Mouse (Mus musculus) MEL (cell line): ENCODE data around the gene Timd4. TPM values are rescaled to one million over a fixed set of nuclear protein-coding genes. Genes with fewer than 3 reads are reported as not detected.

Experiments used
- DNase-seq: peaks from one replicate; pipeline ENCODE4 v3.0.0; 2011; ENCODE audit warnings: low read depth, low spot score
- H3K27ac ChIP-seq: 2 replicates; pipeline ENCODE4 v1.5.1; 2012; ENCODE audit warnings: low read depth, mild to moderate bottlenecking, control low read depth, low read length, moderate library complexity; ENCODE audit not compliant: control insufficient read depth
- H3K27me3 ChIP-seq, 2 experiments: fragments of 150-350 bp in 1 of 2; sonication (generic) in 1 of 2; 2 replicates each; pipeline ENCODE4 v1.6.1; 2012; ENCODE audit warnings: low read length in 2 of 2, mild to moderate bottlenecking in 2 of 2, improper control_type of control experiment in 1 of 2, moderate library complexity in 1 of 2; ENCODE audit not compliant: insufficient read depth in 2 of 2, control insufficient read depth in 1 of 2
- H3K36me3 ChIP-seq, 2 experiments: 2 replicates each; pipeline ENCODE4 v1.6.1; 2012 to 2014; ENCODE audit warnings: low read length in 2 of 2, improper control_type of control experiment in 1 of 2, inconsistent platforms in 1 of 2, mild to moderate bottlenecking in 1 of 2; ENCODE audit not compliant: insufficient read depth in 2 of 2, control insufficient read depth in 1 of 2
- H3K4me1 ChIP-seq, 2 experiments: fragments of 150-350 bp in 1 of 2; sonication (generic) in 1 of 2; 2 replicates each; pipeline ENCODE4 v1.6.1; 2012; ENCODE audit warnings: low read length in 2 of 2, improper control_type of control experiment in 1 of 2, mild to moderate bottlenecking in 1 of 2; ENCODE audit not compliant: insufficient read depth in 2 of 2, control insufficient read depth in 1 of 2
- H3K4me3 ChIP-seq, 2 experiments: fragments of 150-350 bp in 1 of 2; sonication (generic) in 1 of 2; 2 replicates each; pipeline ENCODE4 v1.5.1; 2012; ENCODE audit warnings: low read depth in 2 of 2, low read length in 2 of 2, mild to moderate bottlenecking in 2 of 2, moderate library complexity in 2 of 2, control low read depth in 1 of 2, improper control_type of control experiment in 1 of 2; ENCODE audit not compliant: control insufficient read depth in 1 of 2, insufficient read depth in 1 of 2
- H3K79me2 ChIP-seq: 2 replicates; pipeline ENCODE4 v1.6.1; 2012; ENCODE audit warnings: mild to moderate bottlenecking, low read length, moderate library complexity; ENCODE audit not compliant: control insufficient read depth, poor library complexity, insufficient read depth
- H3K9ac ChIP-seq: 2 replicates; pipeline ENCODE4 v1.6.1; 2012; ENCODE audit warnings: low read depth, mild to moderate bottlenecking, control low read depth, low read length, moderate library complexity; ENCODE audit not compliant: control insufficient read depth, poor library complexity, severe bottlenecking
- H3K9me3 ChIP-seq: fragments of 150-350 bp; sonication (generic); replicated peaks from 2 replicates; pipeline ENCODE4 v1.6.1; 2012; ENCODE audit warnings: mild to moderate bottlenecking, low read length, improper control_type of control experiment, moderate library complexity; ENCODE audit not compliant: insufficient read depth
- BHLHE40 ChIP-seq: IDR thresholded peaks from 2 replicates; pipeline ENCODE4 v1.6.1; 2012; ENCODE audit warnings: low read depth, mild to moderate bottlenecking, inconsistent platforms, low read length, improper control_type of control experiment, borderline replicate concordance
- CHD1 ChIP-seq: IDR thresholded peaks from 2 replicates; pipeline ENCODE4 v1.6.1; 2012; ENCODE audit warnings: low read depth, mild to moderate bottlenecking, inconsistent platforms, low read length, improper control_type of control experiment
- CHD2 ChIP-seq: IDR thresholded peaks from 2 replicates; pipeline ENCODE4 v1.6.1; 2011; ENCODE audit warnings: low read length, improper control_type of control experiment
- CTCF ChIP-seq, 3 experiments: IDR thresholded peaks in 2 of 3; conservative IDR thresholded peaks in 1 of 3; 2 replicates each; pipeline ENCODE4 v1.5.1; 2011 to 2012; ENCODE audit warnings: low read length in 3 of 3, low read depth in 2 of 3, mild to moderate bottlenecking in 2 of 3, improper control_type of control experiment in 1 of 3, inconsistent platforms in 1 of 3, mixed read lengths in 1 of 3, moderate library complexity in 1 of 3; ENCODE audit not compliant: control insufficient read depth in 1 of 3, insufficient read depth in 1 of 3, poor library complexity in 1 of 3, severe bottlenecking in 1 of 3
- E2F4 ChIP-seq: IDR thresholded peaks from 2 replicates; pipeline ENCODE4 v1.6.1; 2011; ENCODE audit warnings: low read depth, low read length, improper control_type of control experiment, borderline replicate concordance
- ELF1 ChIP-seq: IDR thresholded peaks from 2 replicates; pipeline ENCODE4 v1.6.1; 2014; ENCODE audit warnings: low read depth, mild to moderate bottlenecking, inconsistent platforms, low read length, improper control_type of control experiment, moderate library complexity
- ETS1 ChIP-seq: IDR thresholded peaks from 2 replicates; pipeline ENCODE4 v1.6.1; 2012; ENCODE audit warnings: low read depth, mild to moderate bottlenecking, inconsistent platforms, low read length, improper control_type of control experiment, moderate library complexity
- GABPA ChIP-seq: IDR thresholded peaks from 2 replicates; pipeline ENCODE4 v1.6.1; 2012; ENCODE audit warnings: low read depth, mild to moderate bottlenecking, inconsistent platforms, low read length, improper control_type of control experiment, moderate library complexity
- GATA1 ChIP-seq: IDR thresholded peaks from 2 replicates; pipeline ENCODE4 v1.6.1; 2011; ENCODE audit warnings: low read depth, low read length, improper control_type of control experiment
- KAT2A ChIP-seq: conservative IDR thresholded peaks from 2 replicates; pipeline ENCODE4 v1.6.1; 2012; ENCODE audit warnings: low read depth, low read length, improper control_type of control experiment, inconsistent platforms
- MAFK ChIP-seq: IDR thresholded peaks from 2 replicates; pipeline ENCODE4 v1.6.1; 2011; ENCODE audit warnings: low read depth, mild to moderate bottlenecking, low read length, improper control_type of control experiment, borderline replicate concordance
- MAX ChIP-seq: IDR thresholded peaks from 2 replicates; pipeline ENCODE4 v1.6.1; 2011; ENCODE audit warnings: low read length, improper control_type of control experiment
- MAZ ChIP-seq: IDR thresholded peaks from 2 replicates; pipeline ENCODE4 v1.6.1; 2012; ENCODE audit warnings: low read depth, mild to moderate bottlenecking, inconsistent platforms, low read length, improper control_type of control experiment
- MEF2A ChIP-seq: IDR thresholded peaks from 2 replicates; pipeline ENCODE4 v1.6.1; 2014; ENCODE audit warnings: low read depth, mild to moderate bottlenecking, inconsistent platforms, low read length, improper control_type of control experiment; ENCODE audit not compliant: poor library complexity, insufficient replicate concordance, severe bottlenecking; ENCODE audit errors: extremely low read depth
- MXI1 ChIP-seq: IDR thresholded peaks from 2 replicates; pipeline ENCODE4 v1.6.1; 2011; ENCODE audit warnings: mild to moderate bottlenecking, low read depth, low read length, improper control_type of control experiment
- MYC ChIP-seq: IDR thresholded peaks from 2 replicates; pipeline ENCODE4 v1.6.1; 2011; ENCODE audit warnings: low read depth, mild to moderate bottlenecking, low read length, improper control_type of control experiment, moderate library complexity
- NRF1 ChIP-seq: IDR thresholded peaks from 2 replicates; pipeline ENCODE4 v1.6.1; 2014; ENCODE audit warnings: low read depth, mild to moderate bottlenecking, inconsistent platforms, low read length, improper control_type of control experiment, moderate library complexity; ENCODE audit not compliant: poor library complexity, insufficient read depth, severe bottlenecking
- POLR2A ChIP-seq, 2 experiments: IDR thresholded peaks; 2 replicates each; pipeline ENCODE4 v1.6.1; 2011 to 2012; ENCODE audit warnings: low read length in 2 of 2, mild to moderate bottlenecking in 2 of 2, control low read depth in 1 of 2, improper control_type of control experiment in 1 of 2, low read depth in 1 of 2, moderate library complexity in 1 of 2; ENCODE audit not compliant: control insufficient read depth in 1 of 2, insufficient read depth in 1 of 2, poor library complexity in 1 of 2
- POLR2AphosphoS5 ChIP-seq: IDR thresholded peaks from 2 replicates; pipeline ENCODE4 v1.6.1; 2012; ENCODE audit warnings: low read depth, borderline replicate concordance, mild to moderate bottlenecking, inconsistent platforms, low read length, moderate library complexity, mixed read lengths
- RAD21 ChIP-seq: IDR thresholded peaks from 2 replicates; pipeline ENCODE4 v1.6.1; 2011; ENCODE audit warnings: mild to moderate bottlenecking, low read depth, low read length, improper control_type of control experiment
- SIN3A ChIP-seq: IDR thresholded peaks from 2 replicates; pipeline ENCODE4 v1.6.1; 2012; ENCODE audit warnings: low read length, improper control_type of control experiment, inconsistent platforms
- SMC3 ChIP-seq: IDR thresholded peaks from 2 replicates; pipeline ENCODE4 v1.6.1; 2011; ENCODE audit warnings: low read depth, low read length, improper control_type of control experiment
- TAL1 ChIP-seq: IDR thresholded peaks from 2 replicates; pipeline ENCODE4 v1.6.1; 2012; ENCODE audit warnings: mild to moderate bottlenecking, inconsistent platforms, low read length, moderate library complexity, mixed read lengths
- TBP ChIP-seq: IDR thresholded peaks from 2 replicates; pipeline ENCODE4 v1.8.0; 2011; ENCODE audit warnings: low read depth, low read length, improper control_type of control experiment
- TCF12 ChIP-seq: IDR thresholded peaks from 2 replicates; pipeline ENCODE4 v1.6.1; 2014; ENCODE audit warnings: low read depth, mild to moderate bottlenecking, inconsistent platforms, low read length, improper control_type of control experiment, moderate library complexity
- UBTF ChIP-seq: IDR thresholded peaks from 2 replicates; pipeline ENCODE4 v1.6.1; 2012; ENCODE audit warnings: low read depth, mild to moderate bottlenecking, inconsistent platforms, low read length, improper control_type of control experiment, moderate library complexity, borderline replicate concordance; ENCODE audit not compliant: insufficient read depth
- USF1 ChIP-seq: IDR thresholded peaks from 2 replicates; pipeline ENCODE4 v1.6.1; 2014; ENCODE audit warnings: low read depth, mild to moderate bottlenecking, inconsistent platforms, low read length, improper control_type of control experiment, moderate library complexity
- USF2 ChIP-seq, 2 experiments: IDR thresholded peaks; 2 replicates each; pipeline ENCODE4 v1.6.1; 2011 to 2012; ENCODE audit warnings: improper control_type of control experiment in 2 of 2, low read length in 2 of 2, borderline replicate concordance in 1 of 2, inconsistent platforms in 1 of 2, low read depth in 1 of 2, mild to moderate bottlenecking in 1 of 2; ENCODE audit not compliant: insufficient read depth in 1 of 2
- ZC3H11A ChIP-seq: IDR thresholded peaks from 2 replicates; pipeline ENCODE4 v1.6.1; 2012; ENCODE audit warnings: low read depth, mild to moderate bottlenecking, inconsistent platforms, low read length, improper control_type of control experiment
- ZKSCAN1 ChIP-seq: IDR thresholded peaks from 2 replicates; pipeline ENCODE4 v1.6.1; 2012; ENCODE audit warnings: low read depth, mild to moderate bottlenecking, inconsistent platforms, low read length, improper control_type of control experiment, moderate library complexity
- ZNF384 ChIP-seq: IDR thresholded peaks from 2 replicates; pipeline ENCODE4 v1.6.1; 2012; ENCODE audit warnings: low read depth, mild to moderate bottlenecking, inconsistent platforms, low read length, improper control_type of control experiment
- polyA plus RNA-seq, 2 experiments: library from polyadenylated mRNA; stranded (reverse) in 1 of 2; unstranded in 1 of 2; fragments of >175 nt in 1 of 2; fragments of >200 nt in 1 of 2; gene quantifications; 2 replicates each; pipeline versions ENCODE4 v1.2.1 to v1.2.4; 2012; ENCODE audit warnings: low replicate concordance in 2 of 2, low read depth in 1 of 2; ENCODE audit not compliant: insufficient read length in 2 of 2, insufficient read depth in 1 of 2, missing spikeins in 1 of 2
- total RNA-seq: library from RNA; depleted of rRNA; stranded (reverse); fragments of 300-350 nt; gene quantifications from 2 replicates; pipeline ENCODE4 v1.2.3, GENCODE M21; 2012

Gene Timd4
- total and polyA plus RNA-seq, 3 experiments = not detected

DNA sequence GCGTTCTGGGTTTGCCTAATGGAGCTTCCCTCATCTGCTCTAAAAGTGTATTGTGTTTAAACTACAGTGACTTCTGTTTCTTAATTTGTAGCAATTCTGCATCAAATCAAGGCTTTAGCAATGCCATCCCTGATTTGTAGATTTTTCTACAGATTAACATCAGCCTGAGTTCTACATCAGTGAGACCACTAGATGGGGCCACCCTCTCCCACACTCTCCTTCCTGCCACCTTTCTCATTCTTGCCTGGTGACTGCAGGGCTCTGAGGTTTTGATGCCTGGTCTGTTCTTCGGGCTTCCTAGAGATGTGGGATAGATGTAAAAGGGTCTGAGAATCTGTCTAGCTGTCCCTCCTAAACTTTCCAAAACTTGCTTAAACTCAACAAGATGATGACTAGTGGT, 30.8 kb upstream of the Timd4 start:
- Histone ChIP-seq H3K27me3 (no peaks in the 10 kb centered on the region), H3K4me1 (no peaks in the 10 kb centered on the region), H3K4me3 (no peak overlapping the region), H3K9me3 (no peaks in the 10 kb centered on the region), H3K79me2 (no peaks in the 10 kb centered on the region), H3K27ac (no peak overlapping the region), H3K36me3 (no peaks in the 10 kb centered on the region), H3K9ac (no peak overlapping the region)
- no peak for TF ChIP-seq KAT2A
- no peak for TF ChIP-seq ELF1
- no peak for TF ChIP-seq MAZ
- no peak for TF ChIP-seq POLR2A (IDR thresholded peaks at IDR 0.05; ENCODE audit: control insufficient read depth in 1 of 2, insufficient read depth in 1 of 2, low read depth in 1 of 2, low read length in 2 of 2, poor library complexity in 1 of 2)
- no peak for TF ChIP-seq TCF12
- no peak for TF ChIP-seq ZKSCAN1
- TF ChIP-seq TBP = no peak
- no peak for TF ChIP-seq CTCF (IDR thresholded peaks at IDR 0.05 in 2 of 3, conservative IDR thresholded peaks at IDR 0.05 in 1 of 3; ENCODE audit: control insufficient read depth in 1 of 3, insufficient read depth in 1 of 3, low read depth in 2 of 3, low read length in 3 of 3, poor library complexity in 1 of 3, severe bottlenecking in 1 of 3)
- TF ChIP-seq E2F4 = no peak
- TF ChIP-seq CHD2 = no peak
- no peak for TF ChIP-seq CHD1
- TF ChIP-seq NRF1 = no peak
- no peak for TF ChIP-seq TAL1
- TF ChIP-seq ZC3H11A = no peak
- TF ChIP-seq USF2 (IDR thresholded peaks at IDR 0.05; ENCODE audit: borderline replicate concordance in 1 of 2, insufficient read depth in 1 of 2, low read depth in 1 of 2, low read length in 2 of 2) = no peak
- TF ChIP-seq ZNF384 = no peak
- TF ChIP-seq POLR2AphosphoS5 = no peak
- TF ChIP-seq USF1 = no peak
- no peak for TF ChIP-seq MEF2A
- no peak for DNase-seq

DNA sequence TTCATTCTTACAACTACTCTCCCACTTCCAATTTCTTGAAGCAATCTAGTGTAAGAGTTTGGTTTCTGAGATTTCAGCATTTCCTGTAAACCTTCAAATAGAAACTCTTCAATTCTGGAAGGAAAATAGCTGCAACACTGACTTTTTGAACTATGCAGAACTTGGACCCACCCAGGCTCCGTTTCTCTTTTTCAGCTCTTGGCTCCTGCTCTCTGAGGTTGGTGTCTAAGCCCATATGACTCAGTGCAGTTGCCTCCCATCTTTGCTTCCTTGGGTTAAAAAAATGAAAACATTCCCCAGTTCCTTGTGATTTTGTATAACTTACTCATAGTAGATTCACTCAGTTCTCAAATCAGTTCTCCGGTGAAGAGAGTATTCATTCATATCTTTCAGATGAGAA, 6.2 kb upstream of the Timd4 start:
- TF ChIP-seq ZC3H11A (no peak), POLR2A (IDR thresholded peaks at IDR 0.05; ENCODE audit: control insufficient read depth in 1 of 2, insufficient read depth in 1 of 2, low read depth in 1 of 2, low read length in 2 of 2, poor library complexity in 1 of 2) (no peak), GABPA (no peak), ZKSCAN1 (no peak), MAZ (no peak), KAT2A (no peak), RAD21 (no peak), MAFK (no peak), MXI1 (no peak), UBTF (no peak), GATA1 (no peak), MYC (no peak), MEF2A (no peak), BHLHE40 (no peak), ETS1 (no peak), SIN3A (no peak), SMC3 (no peak), MAX (no peak)
- Histone ChIP-seq H3K27ac (no peak overlapping the region), H3K36me3 (no peaks in the 10 kb centered on the region), H3K9me3 (no peaks in the 10 kb centered on the region; the same call in 1 of the 2 replicates), H3K9ac (no peak overlapping the region), H3K79me2 (no peaks in the 10 kb centered on the region), H3K27me3 (no peaks in the 10 kb centered on the region), H3K4me1 (no peaks in the 10 kb centered on the region), H3K4me3 (no peak overlapping the region)
- DNase-seq = no peak
